Mouse (Mus musculus): ENCODE data around the gene Slc38a6. TPM values are rescaled to one million over a fixed set of nuclear protein-coding genes. Genes with fewer than 3 reads are reported as not detected.

The Slc38a6 gene
- polyA plus RNA-seq, 1 experiment from 2014 or later: 5.5 TPM

GRCm38 (mm10) chr12:73300531-73300930 lies 14.0 kb downstream of the Slc38a6 start:
- H3K4me2 ChIP-seq: no peak overlapping the region
- no peaks in the 10 kb centered on the region for H3K27me3 ChIP-seq (replicated peaks; ENCODE audit: control insufficient read depth, insufficient read depth, low read length)
- 88% methylated on average over 2 of the region's 2 CpGs for WGBS
- no peak overlapping the region for H3K9ac ChIP-seq (ENCODE audit: low read depth, low read length)
- DNase-seq (ENCODE audit: low spot score): no peak
- no peak overlapping the region for H3K4me3 ChIP-seq (ENCODE audit: low read depth, low read length)
- H3K9me3 ChIP-seq (ENCODE audit: control insufficient read depth, low read length): no peaks in the 10 kb centered on the region
- no peaks in the 10 kb centered on the region for H3K36me3 ChIP-seq (ENCODE audit: control insufficient read depth, insufficient read depth, low read length)
- no peaks in the 10 kb centered on the region for H3K4me1 ChIP-seq (replicated peaks; ENCODE audit: control insufficient read depth, insufficient read depth, low read length)
- no peak overlapping the region for H3K27ac ChIP-seq (ENCODE audit: low read depth, low read length)
- no peak for ATAC-seq (replicated peaks; ENCODE audit: low FRiP score)

GRCm38 (mm10) chr12:73304636-73305035 lies 18.1 kb downstream of the Slc38a6 start:
- Histone ChIP-seq H3K27ac (ENCODE audit: low read depth, low read length) (no peak overlapping the region), H3K4me1 (replicated peaks; ENCODE audit: control insufficient read depth, insufficient read depth, low read length) (no peaks in the 10 kb centered on the region), H3K27me3 (replicated peaks; ENCODE audit: control insufficient read depth, insufficient read depth, low read length) (no peaks in the 10 kb centered on the region), H3K9me3 (ENCODE audit: control insufficient read depth, low read length) (no peaks in the 10 kb centered on the region), H3K4me2 (no peak overlapping the region), H3K9ac (ENCODE audit: low read depth, low read length) (no peak overlapping the region), H3K4me3 (ENCODE audit: low read depth, low read length) (no peak overlapping the region), H3K36me3 (ENCODE audit: control insufficient read depth, insufficient read depth, low read length) (no peaks in the 10 kb centered on the region)
- no peak for ATAC-seq (replicated peaks; ENCODE audit: low FRiP score)
- DNase-seq (ENCODE audit: low spot score): no peak
- WGBS: 84% methylated on average over 4 of the region's 4 CpGs

GRCm38 (mm10) chr12:73307750-73308149 lies 21.2 kb downstream of the Slc38a6 start:
- no peak for DNase-seq (ENCODE audit: low spot score)
- 89% methylated on average over 4 of the region's 4 CpGs for WGBS
- Histone ChIP-seq H3K9me3 (ENCODE audit: control insufficient read depth, low read length) (no peaks in the 10 kb centered on the region), H3K36me3 (ENCODE audit: control insufficient read depth, insufficient read depth, low read length) (no peaks in the 10 kb centered on the region; the same call in 1 of the 2 replicates), H3K4me2 (no peak overlapping the region), H3K27ac (ENCODE audit: low read depth, low read length) (no peak overlapping the region), H3K4me1 (replicated peaks; ENCODE audit: control insufficient read depth, insufficient read depth, low read length) (no peaks in the 10 kb centered on the region), H3K27me3 (replicated peaks; ENCODE audit: control insufficient read depth, insufficient read depth, low read length) (no peaks in the 10 kb centered on the region), H3K9ac (ENCODE audit: low read depth, low read length) (no peak overlapping the region), H3K4me3 (ENCODE audit: low read depth, low read length) (no peak overlapping the region)
- ATAC-seq (replicated peaks; ENCODE audit: low FRiP score): no peak

- H3K27ac ChIP-seq (ENCODE audit: low read depth, low read length): no peak overlapping the region
- no peaks in the 10 kb centered on the region; the same call in 1 of the 2 replicates for H3K36me3 ChIP-seq (ENCODE audit: control insufficient read depth, insufficient read depth, low read length)
- no peaks in the 10 kb centered on the region for H3K27me3 ChIP-seq (replicated peaks; ENCODE audit: control insufficient read depth, insufficient read depth, low read length)
- H3K4me3 ChIP-seq (ENCODE audit: low read depth, low read length): no peak overlapping the region
- ATAC-seq (replicated peaks; ENCODE audit: low FRiP score): no peak
- H3K9me3 ChIP-seq (ENCODE audit: control insufficient read depth, low read length): no peaks in the 10 kb centered on the region
- 88% methylated on average over 2 of the region's 2 CpGs for WGBS
- no peak overlapping the region for H3K9ac ChIP-seq (ENCODE audit: low read depth, low read length)
- no peak for DNase-seq (ENCODE audit: low spot score)
- H3K4me2 ChIP-seq: no peak overlapping the region
- H3K4me1 ChIP-seq (replicated peaks; ENCODE audit: control insufficient read depth, insufficient read depth, low read length): no peaks in the 10 kb centered on the region
Measured at GRCm38 (mm10) chr12:73308711-73309110, 22.1 kb downstream of the Slc38a6 start.

- DNase-seq (ENCODE audit: low spot score): no peak
- H3K4me3 ChIP-seq (ENCODE audit: low read depth, low read length): no peak overlapping the region
- WGBS: 80% methylated on average over 7 of the region's 7 CpGs
- no peaks in the 10 kb centered on the region for H3K4me1 ChIP-seq (replicated peaks; ENCODE audit: control insufficient read depth, insufficient read depth, low read length)
- no peak overlapping the region for H3K27ac ChIP-seq (ENCODE audit: low read depth, low read length)
- H3K27me3 ChIP-seq (replicated peaks; ENCODE audit: control insufficient read depth, insufficient read depth, low read length): no peaks in the 10 kb centered on the region
- ATAC-seq (replicated peaks; ENCODE audit: low FRiP score): no peak
- no peaks in the 10 kb centered on the region for H3K9me3 ChIP-seq (ENCODE audit: control insufficient read depth, low read length)
- no peak overlapping the region for H3K9ac ChIP-seq (ENCODE audit: low read depth, low read length)
- H3K4me2 ChIP-seq: no peak overlapping the region
- 0 out of 2 replicates have a peak, but pooled peaks cover 3% of the 10 kb centered on the region for H3K36me3 ChIP-seq (ENCODE audit: control insufficient read depth, insufficient read depth, low read length)
Measured at GRCm38 (mm10) chr12:73317706-73318686, 31.4 kb downstream of the Slc38a6 start.

- Histone ChIP-seq H3K27me3 (replicated peaks; ENCODE audit: control insufficient read depth, insufficient read depth, low read length) (no peaks in the 10 kb centered on the region), H3K9me3 (ENCODE audit: control insufficient read depth, low read length) (no peaks in the 10 kb centered on the region), H3K9ac (ENCODE audit: low read depth, low read length) (no peak overlapping the region), H3K4me1 (replicated peaks; ENCODE audit: control insufficient read depth, insufficient read depth, low read length) (peaks cover 6% of the 10 kb centered on the region; the same call in 1 of the 2 replicates), H3K4me2 (no peak overlapping the region), H3K27ac (ENCODE audit: low read depth, low read length) (no peak overlapping the region), H3K36me3 (ENCODE audit: control insufficient read depth, insufficient read depth, low read length) (no peaks in the 10 kb centered on the region), H3K4me3 (ENCODE audit: low read depth, low read length) (no peak overlapping the region)
- DNase-seq (ENCODE audit: low spot score) (no peak), ATAC-seq (replicated peaks; ENCODE audit: low FRiP score) (no peak)
- WGBS: 84% methylated on average over 8 of the region's 8 CpGs
Measured at GRCm38 (mm10) chr12:73324180-73324586, 37.6 kb downstream of the Slc38a6 start.

- no peaks in the 10 kb centered on the region for H3K36me3 ChIP-seq (ENCODE audit: control insufficient read depth, insufficient read depth, low read length)
- H3K9me3 ChIP-seq (ENCODE audit: control insufficient read depth, low read length): no peaks in the 10 kb centered on the region
- H3K27ac ChIP-seq (ENCODE audit: low read depth, low read length): no peak overlapping the region
- ATAC-seq (replicated peaks; ENCODE audit: low FRiP score): no peak
- peaks cover 6% of the 10 kb centered on the region; the same call in 1 of the 2 replicates for H3K4me1 ChIP-seq (replicated peaks; ENCODE audit: control insufficient read depth, insufficient read depth, low read length)
- no peaks in the 10 kb centered on the region for H3K27me3 ChIP-seq (replicated peaks; ENCODE audit: control insufficient read depth, insufficient read depth, low read length)
- DNase-seq (ENCODE audit: low spot score): no peak
- no peak overlapping the region for H3K4me2 ChIP-seq
- no peak overlapping the region for H3K4me3 ChIP-seq (ENCODE audit: low read depth, low read length)
- 68% methylated on average over 1 of the region's 1 CpGs for WGBS
- H3K9ac ChIP-seq (ENCODE audit: low read depth, low read length): no peak overlapping the region
Measured at GRCm38 (mm10) chr12:73324742-73325141, 38.2 kb downstream of the Slc38a6 start.

- H3K36me3 ChIP-seq (ENCODE audit: control insufficient read depth, insufficient read depth, low read length): no peaks in the 10 kb centered on the region
- H3K27me3 ChIP-seq (replicated peaks; ENCODE audit: control insufficient read depth, insufficient read depth, low read length): no peaks in the 10 kb centered on the region
- no peak overlapping the region for H3K9ac ChIP-seq (ENCODE audit: low read depth, low read length)
- H3K27ac ChIP-seq (ENCODE audit: low read depth, low read length): no peak overlapping the region
- H3K4me2 ChIP-seq: no peak overlapping the region
- H3K4me3 ChIP-seq (ENCODE audit: low read depth, low read length): no peak overlapping the region
- H3K9me3 ChIP-seq (ENCODE audit: control insufficient read depth, low read length): no peaks in the 10 kb centered on the region
- peaks cover 6% of the 10 kb centered on the region; the same call in 1 of the 2 replicates for H3K4me1 ChIP-seq (replicated peaks; ENCODE audit: control insufficient read depth, insufficient read depth, low read length)
- WGBS: 38% methylated on average over 2 of the region's 2 CpGs
- ATAC-seq (replicated peaks; ENCODE audit: low FRiP score) (no peak), DNase-seq (ENCODE audit: low spot score) (no peak)
Measured at GRCm38 (mm10) chr12:73325181-73325580, 38.6 kb downstream of the Slc38a6 start.

- DNase-seq (ENCODE audit: low spot score) (no peak), ATAC-seq (replicated peaks; ENCODE audit: low FRiP score) (no peak)
- Histone ChIP-seq H3K4me1 (replicated peaks; ENCODE audit: control insufficient read depth, insufficient read depth, low read length) (peaks cover 6% of the 10 kb centered on the region; the same call in 1 of the 2 replicates), H3K4me2 (no peak overlapping the region), H3K9me3 (ENCODE audit: control insufficient read depth, low read length) (no peaks in the 10 kb centered on the region), H3K4me3 (ENCODE audit: low read depth, low read length) (no peak overlapping the region), H3K36me3 (ENCODE audit: control insufficient read depth, insufficient read depth, low read length) (no peaks in the 10 kb centered on the region), H3K9ac (ENCODE audit: low read depth, low read length) (no peak overlapping the region), H3K27me3 (replicated peaks; ENCODE audit: control insufficient read depth, insufficient read depth, low read length) (no peaks in the 10 kb centered on the region), H3K27ac (ENCODE audit: low read depth, low read length) (no peak overlapping the region; the same call in 1 of the 2 replicates)
- 36% methylated on average over 4 of the region's 4 CpGs for WGBS
Measured at GRCm38 (mm10) chr12:73325617-73326016, 39.0 kb downstream of the Slc38a6 start.

All from liver, embryonic 11.5 days (tissue).